Mouse (Mus musculus) ovary, postnatal 36 days (tissue): Measurements from ENCODE around the gene Gm765.

Experiments used
- DNase-seq: peaks from one replicate; pipeline ENCODE4 v3.0.0; 2022; ENCODE audit warnings: low spot score, mixed read lengths

Gene Gm765

GRCm38 (mm10) chr6:98212225-98212624, 130.3 kb downstream of the Gm765 start:
- no peak for DNase-seq

- DNase-seq = no peak
Measured at GRCm38 (mm10) chr6:98210237-98210636, 132.3 kb downstream of the Gm765 start.

- no peak for DNase-seq
Measured at GRCm38 (mm10) chr6:98208051-98208450, 134.5 kb downstream of the Gm765 start.

- no peak for DNase-seq
Measured at GRCm38 (mm10) chr6:98198706-98199105, 143.8 kb downstream of the Gm765 start.

GRCm38 (mm10) chr6:98190745-98191442, 151.7 kb downstream of the Gm765 start:
- no peak for DNase-seq
